Mouse (Mus musculus) common myeloid progenitor, adult 5-6 weeks (primary cell): ENCODE measurements around the gene Gm3476. TPM values are rescaled to one million over a fixed set of nuclear protein-coding genes. Genes with fewer than 3 reads are reported as not detected.
"Not testable (repeated sequence)": the region's sequence is repeated elsewhere in the genome, so short reads cannot be mapped to it uniquely, and the experiment has no call there.

Experiments used
- ATAC-seq: replicated peaks from 2 replicates; pipeline ENCODE4 v1.8.0; 2016; ENCODE audit warnings: low read depth, mild to moderate bottlenecking, moderate TSS enrichment, inconsistent platforms; ENCODE audit not compliant: poor library complexity, severe bottlenecking
- total RNA-seq: library from RNA; stranded (forward); fragments of 200-1000, 187-1606 nt; gene quantifications from 2 replicates; pipeline ENCODE4 v1.2.3, GENCODE M21; 2017

The Gm3476 gene
- total RNA-seq = not detected in 2 replicates

DNA sequence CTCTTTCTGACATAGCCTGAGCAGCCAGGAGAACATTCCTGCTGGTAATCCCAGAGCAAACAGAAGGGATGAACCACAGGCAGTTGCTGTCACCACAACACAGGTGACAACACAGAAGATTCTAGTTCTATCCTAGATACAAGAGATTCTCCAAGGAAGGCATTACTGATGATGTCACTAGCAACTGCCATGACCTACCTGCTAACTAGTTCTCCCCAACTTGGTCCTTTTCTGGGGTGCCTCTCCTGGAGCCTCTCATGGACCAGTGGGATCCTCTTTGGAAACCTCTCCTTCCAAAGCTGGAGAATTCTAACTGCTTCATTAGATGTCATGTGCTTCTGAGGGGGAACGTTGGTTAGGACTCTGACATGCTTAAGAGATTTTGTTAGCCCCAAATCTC is at the start of gene Gm3476:
Gene Gm3476 (minus strand): TSS at position 101 of the 400 bp plus-strand sequence.
- not testable (repeated sequence) for ATAC-seq

DNA sequence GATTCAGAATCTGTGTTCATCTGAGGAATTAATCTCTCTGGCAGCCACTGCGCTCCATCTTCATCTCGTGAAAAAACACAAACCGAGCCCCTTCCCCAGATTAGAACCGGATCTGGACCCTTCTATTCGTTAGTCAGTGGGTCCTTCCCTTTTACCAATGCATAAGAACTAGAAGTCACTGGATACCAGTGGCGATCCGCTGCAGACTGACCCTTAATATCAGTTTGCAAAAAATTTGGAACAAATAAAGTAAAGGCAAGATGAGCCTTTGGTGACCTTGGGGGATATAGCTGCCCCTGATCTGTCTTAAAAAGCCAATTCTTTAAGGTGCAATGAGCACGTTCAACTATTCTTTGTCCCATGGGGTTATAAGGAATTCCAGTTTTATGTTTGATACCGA is 37.9 kb upstream of the Gm3476 start:
- not testable (repeated sequence) for ATAC-seq

DNA sequence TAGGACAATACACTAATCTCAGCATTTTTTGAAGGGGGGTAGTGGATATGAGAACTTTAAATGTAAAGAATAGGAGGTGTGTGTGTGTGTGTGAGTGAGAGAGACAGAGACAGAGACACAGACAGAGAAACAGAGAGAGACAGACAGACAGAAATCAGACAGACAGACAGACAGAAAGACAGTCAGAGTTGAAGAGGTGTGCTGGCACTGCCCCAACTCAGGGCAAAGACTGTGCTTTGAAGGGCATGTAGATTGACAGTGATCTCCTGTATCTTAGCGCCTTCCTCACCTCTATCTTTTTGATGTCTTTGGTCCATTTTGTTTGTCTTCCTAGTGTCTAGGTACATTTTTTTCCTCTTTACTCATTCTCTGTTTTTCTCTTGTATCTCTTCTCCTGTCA is 35.5 kb upstream of the Gm3476 start:
- ATAC-seq = not testable (repeated sequence)

DNA sequence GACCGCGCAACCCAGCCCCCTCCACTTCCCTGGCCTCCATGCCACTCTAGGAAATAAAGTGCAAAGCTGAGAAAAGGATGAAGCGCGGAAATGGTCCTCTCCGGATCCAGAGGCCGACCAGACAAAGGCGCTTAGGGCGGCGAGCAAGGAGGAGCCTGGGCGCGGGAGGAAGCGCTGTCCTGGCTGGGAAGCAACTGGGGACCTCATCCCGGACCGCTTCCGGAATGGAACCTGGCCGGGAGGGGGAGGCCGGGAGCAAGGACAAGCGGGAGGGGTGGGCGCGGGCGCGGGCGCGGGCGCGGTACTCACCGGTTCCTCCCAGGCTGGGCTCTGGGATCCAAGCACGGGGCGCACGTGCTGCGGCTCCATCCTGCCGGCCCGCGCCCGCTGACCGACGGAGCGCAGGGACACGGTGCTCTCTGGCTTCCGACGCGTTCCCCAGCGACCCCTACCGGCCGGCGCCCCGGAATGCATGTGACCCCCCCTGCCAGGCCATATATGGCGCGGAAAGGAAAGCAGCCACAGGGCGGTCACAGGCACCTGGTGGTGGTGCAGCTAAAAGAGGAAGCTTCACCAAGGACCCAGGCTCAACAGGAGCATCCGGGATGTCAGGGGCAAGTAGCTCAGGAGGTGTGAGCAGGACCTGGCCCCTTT is 17.2 kb downstream of the Gm3476 start, which contains the start of gene Gm3468:
Gene Gm3468 (minus strand): TSS at position 394 of the 654 bp plus-strand sequence.
- peak; percentile 95 for ATAC-seq

DNA sequence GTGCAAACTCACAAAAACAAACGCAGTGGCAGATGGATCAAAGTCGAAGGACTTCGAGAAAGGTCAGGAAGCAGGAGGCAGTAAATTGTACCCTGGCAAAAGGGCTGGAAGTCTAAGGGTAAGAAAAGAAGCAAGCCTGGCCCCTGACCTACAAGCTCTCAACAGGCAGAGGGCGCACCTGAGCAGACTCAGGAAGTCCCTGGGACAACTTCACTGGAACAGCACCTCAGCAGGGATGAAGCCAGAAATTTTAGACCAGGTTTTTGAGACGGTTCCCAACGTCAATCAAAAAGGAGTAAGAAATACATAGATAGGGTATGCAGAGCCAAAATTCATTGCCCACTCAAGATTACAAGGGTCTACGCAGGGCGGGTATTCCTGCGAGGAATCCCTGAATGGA is 18.1 kb downstream of the Gm3476 start:
- not testable (repeated sequence) for ATAC-seq

DNA sequence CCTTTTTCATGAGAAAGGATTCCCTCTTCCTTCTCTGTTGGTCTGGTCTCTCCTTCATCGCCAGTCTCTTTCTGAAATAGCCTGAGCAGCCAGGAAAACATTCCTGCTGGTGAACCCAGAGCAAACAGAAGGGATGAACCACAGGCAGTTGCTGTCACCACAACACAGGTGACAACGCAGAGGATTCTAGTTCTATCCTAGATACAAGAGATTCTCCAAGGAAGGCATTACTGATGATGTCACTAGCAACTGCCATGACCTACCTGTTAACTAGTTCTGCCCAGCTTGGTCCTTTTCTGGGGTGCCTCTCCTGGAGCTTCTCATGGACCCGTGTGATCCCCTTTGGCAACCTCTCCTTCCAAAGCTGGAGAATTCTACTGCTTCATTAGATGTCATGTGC is 31.8 kb downstream of the Gm3476 start, which contains the start of gene Gm8206:
Gene Gm8206 (minus strand): TSS at position 101 of the 400 bp plus-strand sequence.
- ATAC-seq = not testable (repeated sequence)

DNA sequence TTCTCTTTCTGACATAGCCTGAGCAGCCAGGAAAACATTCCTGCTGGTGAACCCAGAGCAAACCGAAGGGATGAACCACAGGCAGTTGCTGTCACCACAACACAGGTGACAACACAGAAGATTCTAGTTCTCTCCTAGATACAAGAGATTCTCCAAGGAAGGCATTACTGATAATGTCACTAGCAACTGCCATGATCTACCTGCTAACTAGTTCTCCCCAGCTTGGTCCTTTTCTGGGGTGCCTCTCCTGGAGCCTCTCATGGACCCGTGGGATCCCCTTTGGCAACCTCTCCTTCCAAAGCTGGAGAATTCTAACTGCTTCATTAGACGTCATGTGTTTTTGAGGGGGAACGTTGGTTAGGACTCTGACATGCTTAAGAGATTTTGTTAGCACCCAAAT is 67.4 kb downstream of the Gm3476 start, which contains the start of gene Gm6337:
Gene Gm6337 (minus strand): TSS at position 101 of the 400 bp plus-strand sequence.
- ATAC-seq = not testable (repeated sequence)

Other genes starting within 250 kb of the Gm3476 start
- gene Gm8237, start 245.4 kb downstream of the Gm3476 start, total RNA-seq = not detected in 2 replicates
- gene Gm3248, start 164.1 kb downstream of the Gm3476 start, total RNA-seq = not detected in 2 replicates
- gene Gm3453, start 146.7 kb downstream of the Gm3476 start, total RNA-seq = not detected in 2 replicates
- not detected in 2 replicates for gene Gm6337, start 67.5 kb downstream of the Gm3476 start, total RNA-seq
- gene Gm8206, start 31.9 kb downstream of the Gm3476 start, total RNA-seq = not detected in 2 replicates
- gene Gm3468, start 17.1 kb downstream of the Gm3476 start, total RNA-seq = 0.55 and 0.97 TPM in 2 replicates
- not detected in 2 replicates for gene Gm21560, start 93.5 kb upstream of the Gm3476 start, total RNA-seq
- not detected in 2 replicates for gene Gm3411, start 161.4 kb upstream of the Gm3476 start, total RNA-seq
- not detected in 2 replicates for gene Gm21103, start 179.0 kb upstream of the Gm3476 start, total RNA-seq
- not detected in 2 replicates for gene Gm3618, start 217.9 kb upstream of the Gm3476 start, total RNA-seq